Mouse (Mus musculus) cerebellum, adult 9-11 months (tissue): ENCODE data around the gene Spata21.

Source experiments
- DNase-seq: peaks from one replicate; pipeline ENCODE4 v3.0.0; 2022

The Spata21 gene

GRCm38 (mm10) chr4:141088033-141088432 is at the start of gene Spata21:
Gene Spata21 (plus strand): TSS chr4:141088333.
- DNase-seq: no peak

GRCm38 (mm10) chr4:141041117-141041516 is 47.0 kb upstream of the Spata21 start:
- no peak for DNase-seq

GRCm38 (mm10) chr4:141044816-141045215 is 43.3 kb upstream of the Spata21 start:
- DNase-seq: peak; percentile 41

- peak; percentile 24 for DNase-seq
Measured at GRCm38 (mm10) chr4:141048810-141049475, 39.2 kb upstream of the Spata21 start.

GRCm38 (mm10) chr4:141049476-141049835 is 38.7 kb upstream of the Spata21 start:
- DNase-seq: no peak

GRCm38 (mm10) chr4:141052442-141052841 is 35.7 kb upstream of the Spata21 start:
- DNase-seq: peak; percentile 59

- DNase-seq: peak; percentile 56
Measured at GRCm38 (mm10) chr4:141053138-141053537, 35.0 kb upstream of the Spata21 start.

GRCm38 (mm10) chr4:141053568-141054161 is 34.5 kb upstream of the Spata21 start:
- DNase-seq: peak; percentile 87

- no peak for DNase-seq
Measured at GRCm38 (mm10) chr4:141056970-141057369, 31.2 kb upstream of the Spata21 start.

- DNase-seq: no peak
Measured at GRCm38 (mm10) chr4:141058835-141059234, 29.3 kb upstream of the Spata21 start.

- peak; percentile 69 for DNase-seq
Measured at GRCm38 (mm10) chr4:141059616-141060425, 28.3 kb upstream of the Spata21 start.

GRCm38 (mm10) chr4:141060426-141061301 is 27.5 kb upstream of the Spata21 start, which contains the start of gene Crocc:
Gene Crocc (minus strand): TSS chr4:141060550.
- peak; percentile 99 for DNase-seq

- DNase-seq: no peak
Measured at GRCm38 (mm10) chr4:141064104-141064659, 24.0 kb upstream of the Spata21 start.

- DNase-seq: peak; percentile 85
Measured at GRCm38 (mm10) chr4:141065123-141065522, 23.0 kb upstream of the Spata21 start.

GRCm38 (mm10) chr4:141066709-141067515 is 21.2 kb upstream of the Spata21 start:
- DNase-seq: peak; percentile 85

GRCm38 (mm10) chr4:141067516-141068046 is 20.6 kb upstream of the Spata21 start:
- no peak for DNase-seq

GRCm38 (mm10) chr4:141068655-141069054 is 19.5 kb upstream of the Spata21 start:
- peak; percentile 42 for DNase-seq

GRCm38 (mm10) chr4:141069731-141070130 is 18.4 kb upstream of the Spata21 start:
- peak; percentile 82 for DNase-seq

- DNase-seq: peak; percentile 21
Measured at GRCm38 (mm10) chr4:141072502-141072901, 15.6 kb upstream of the Spata21 start.

GRCm38 (mm10) chr4:141073661-141074060 is 14.5 kb upstream of the Spata21 start:
- DNase-seq: peak; percentile 65

- DNase-seq: no peak
Measured at GRCm38 (mm10) chr4:141074109-141074508, 14.0 kb upstream of the Spata21 start.
